Mouse (Mus musculus) heart, embryonic 16.5 days (tissue): ENCODE measurements around the gene Cdkn3. TPM values are rescaled to one million over a fixed set of nuclear protein-coding genes. Genes with fewer than 3 reads are reported as not detected.

Experiments used
- ATAC-seq: fragments of 200-750 bp; cut with Nextera tagmentation; replicated peaks from 2 replicates; pipeline ENCODE4 v1.8.0; 2017; ENCODE audit warnings: moderate number of reproducible peaks; ENCODE audit not compliant: insufficient read depth, low FRiP score; ENCODE audit errors: extremely low read depth
- H3K27ac ChIP-seq: fragments of 300-500 bp; sonication (generic); 2 replicates; pipeline ENCODE4 v1.5.1; 2014; ENCODE audit warnings: mild to moderate bottlenecking, low read length, control low read depth, moderate library complexity
- H3K27me3 ChIP-seq: fragments of 300-500 bp; sonication (generic); 2 replicates; pipeline ENCODE4 v1.6.1; 2014; ENCODE audit warnings: low read length, mixed read lengths; ENCODE audit not compliant: control insufficient read depth, insufficient read depth
- H3K36me3 ChIP-seq: fragments of 300-500 bp; sonication (generic); 2 replicates; pipeline ENCODE4 v1.6.1; 2014; ENCODE audit not compliant: control insufficient read depth, insufficient read depth
- H3K4me1 ChIP-seq: fragments of 300-500 bp; sonication (generic); 2 replicates; pipeline ENCODE4 v1.6.1; 2014; ENCODE audit warnings: low read length, mixed read lengths; ENCODE audit not compliant: control insufficient read depth, insufficient read depth
- H3K4me2 ChIP-seq: fragments of 300-500 bp; sonication (generic); 2 replicates; pipeline ENCODE4 v1.6.1; 2014; ENCODE audit warnings: low read depth, mild to moderate bottlenecking, control low read depth, low read length
- H3K4me3 ChIP-seq: fragments of 300-500 bp; sonication (generic); 2 replicates; pipeline ENCODE4 v1.5.1; 2014; ENCODE audit warnings: mild to moderate bottlenecking, control low read depth, low read length
- H3K9ac ChIP-seq: fragments of 300-500 bp; sonication (generic); 2 replicates; pipeline ENCODE4 v1.6.1; 2014; ENCODE audit warnings: low read length, control low read depth
- H3K9me3 ChIP-seq: fragments of 300-500 bp; sonication (generic); replicated peaks from 2 replicates; pipeline ENCODE4 v1.6.1; 2016; ENCODE audit warnings: low read length; ENCODE audit not compliant: control insufficient read depth
- whole genome bisulfite sequencing: fragments of 180-500 bp; shearing (Covaris S2); extraction: QIAGEN DNeasy Blood & Tissue Kit; methylation state at CpG from one replicate; pipeline ENCODE4 v1.1.7; 2014; 5-methylcytosine and 5-hydroxymethylcytosine counted together
- polyA plus RNA-seq: library from polyadenylated mRNA; unstranded; fragments of >200 nt; fragmentation: Nextera tagmentation; extraction: Ambion mirVana; gene quantifications from 2 replicates; pipeline ENCODE4 v1.2.1, GENCODE M21; 2015

Gene Cdkn3
- polyA plus RNA-seq, 1 experiment from 2014 or later: 43.0 TPM

- H3K4me2 ChIP-seq: peak overlapping the region; percentile 62
- 11% methylated on average over 8 of the region's 8 CpGs for WGBS
- peak; percentile 28; the same call in 1 of the 2 replicates for ATAC-seq
- peak overlapping the region; percentile 94 for H3K27ac ChIP-seq
- peak overlapping the region; percentile 84 for H3K4me3 ChIP-seq
- H3K9me3 ChIP-seq: no peaks in the 10 kb centered on the region
- no peaks in the 10 kb centered on the region; the same call in 1 of the 2 replicates for H3K36me3 ChIP-seq
- no peaks in the 10 kb centered on the region for H3K27me3 ChIP-seq
- H3K4me1 ChIP-seq: peaks cover 15% of the 10 kb centered on the region
- peak overlapping the region; percentile 63 for H3K9ac ChIP-seq
Measured at GRCm38 (mm10) chr14:46788505-46788901, 28.2 kb downstream of the Cdkn3 start.

GRCm38 (mm10) chr14:46790303-46790702 is 30.0 kb downstream of the Cdkn3 start:
- no peak overlapping the region for H3K9ac ChIP-seq
- H3K4me2 ChIP-seq: no peak overlapping the region
- peaks cover 15% of the 10 kb centered on the region for H3K4me1 ChIP-seq
- ATAC-seq: no peak
- no peaks in the 10 kb centered on the region for H3K27me3 ChIP-seq
- no peaks in the 10 kb centered on the region for H3K9me3 ChIP-seq
- WGBS: 80% methylated on average over 4 of the region's 4 CpGs
- H3K4me3 ChIP-seq: no peak overlapping the region
- no peaks in the 10 kb centered on the region for H3K36me3 ChIP-seq
- no peak overlapping the region for H3K27ac ChIP-seq

GRCm38 (mm10) chr14:46790723-46791122 is 30.4 kb downstream of the Cdkn3 start:
- Histone ChIP-seq H3K4me3 (no peak overlapping the region), H3K27me3 (no peaks in the 10 kb centered on the region), H3K4me1 (peaks cover 15% of the 10 kb centered on the region), H3K27ac (no peak overlapping the region), H3K36me3 (no peaks in the 10 kb centered on the region), H3K9me3 (no peaks in the 10 kb centered on the region), H3K9ac (no peak overlapping the region), H3K4me2 (no peak overlapping the region)
- no peak for ATAC-seq
- WGBS: 88% methylated on average over 6 of the region's 6 CpGs

DNA sequence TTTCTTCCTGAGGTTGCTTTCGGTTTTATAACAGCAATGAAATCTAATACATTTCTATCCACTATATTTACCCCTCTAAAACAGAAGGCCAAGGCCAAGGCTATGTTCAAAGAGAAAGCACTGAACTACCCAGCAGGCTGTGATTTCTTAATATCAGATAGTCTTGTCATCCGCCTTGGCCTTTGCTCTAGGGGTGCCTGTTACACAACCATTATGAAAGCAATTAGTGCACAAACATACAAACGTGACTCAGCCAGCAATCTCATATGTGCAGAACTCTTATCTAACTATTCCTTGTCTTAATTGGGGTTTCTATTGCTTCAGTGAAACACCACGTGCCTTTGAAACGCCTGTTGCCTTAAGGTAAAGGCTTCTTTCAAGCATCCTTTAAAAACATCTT is 33.8 kb downstream of the Cdkn3 start:
- no peak for ATAC-seq
- no peak overlapping the region for H3K9ac ChIP-seq
- H3K4me2 ChIP-seq: no peak overlapping the region
- H3K4me3 ChIP-seq: no peak overlapping the region
- H3K9me3 ChIP-seq: no peaks in the 10 kb centered on the region
- H3K27me3 ChIP-seq: no peaks in the 10 kb centered on the region
- 88% methylated on average over 5 of the region's 5 CpGs for WGBS
- no peaks in the 10 kb centered on the region for H3K4me1 ChIP-seq
- H3K27ac ChIP-seq: no peak overlapping the region
- H3K36me3 ChIP-seq: no peaks in the 10 kb centered on the region

- WGBS: 60% methylated on average over 3 of the region's 3 CpGs
- Histone ChIP-seq H3K4me2 (no peak overlapping the region), H3K27me3 (no peaks in the 10 kb centered on the region), H3K4me3 (no peak overlapping the region), H3K4me1 (no peaks in the 10 kb centered on the region), H3K27ac (no peak overlapping the region), H3K36me3 (peaks cover 2% of the 10 kb centered on the region; the same call in 1 of the 2 replicates), H3K9ac (no peak overlapping the region), H3K9me3 (no peaks in the 10 kb centered on the region)
- no peak for ATAC-seq
Measured at GRCm38 (mm10) chr14:46800684-46801345, 40.5 kb downstream of the Cdkn3 start.

DNA sequence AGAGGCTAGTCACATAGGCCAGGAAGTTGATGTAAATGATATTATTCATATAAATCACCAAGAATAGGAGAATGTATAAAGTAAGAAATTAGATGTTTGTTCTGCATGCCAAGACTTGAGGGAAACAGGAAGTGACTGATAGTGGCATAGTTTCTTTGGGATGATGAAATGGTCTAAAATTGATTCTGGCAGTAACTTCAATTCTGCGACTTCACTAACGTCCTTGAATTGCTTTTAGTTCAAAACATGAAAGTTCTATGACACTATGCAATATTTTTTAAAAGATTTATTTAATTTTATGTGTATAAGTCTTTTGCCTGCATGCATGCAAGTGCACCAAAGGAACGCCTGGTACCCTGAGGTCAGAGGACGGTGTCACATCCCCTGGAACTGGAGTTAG is 42.9 kb downstream of the Cdkn3 start:
- no peaks in the 10 kb centered on the region for H3K4me1 ChIP-seq
- ATAC-seq: no peak
- H3K9ac ChIP-seq: no peak overlapping the region
- no peak overlapping the region for H3K4me2 ChIP-seq
- WGBS: 79% methylated on average over 4 of the region's 4 CpGs
- H3K4me3 ChIP-seq: no peak overlapping the region
- no peaks in the 10 kb centered on the region for H3K27me3 ChIP-seq
- H3K9me3 ChIP-seq: no peaks in the 10 kb centered on the region
- H3K27ac ChIP-seq: no peak overlapping the region
- peaks cover 2% of the 10 kb centered on the region; the same call in 1 of the 2 replicates for H3K36me3 ChIP-seq

DNA sequence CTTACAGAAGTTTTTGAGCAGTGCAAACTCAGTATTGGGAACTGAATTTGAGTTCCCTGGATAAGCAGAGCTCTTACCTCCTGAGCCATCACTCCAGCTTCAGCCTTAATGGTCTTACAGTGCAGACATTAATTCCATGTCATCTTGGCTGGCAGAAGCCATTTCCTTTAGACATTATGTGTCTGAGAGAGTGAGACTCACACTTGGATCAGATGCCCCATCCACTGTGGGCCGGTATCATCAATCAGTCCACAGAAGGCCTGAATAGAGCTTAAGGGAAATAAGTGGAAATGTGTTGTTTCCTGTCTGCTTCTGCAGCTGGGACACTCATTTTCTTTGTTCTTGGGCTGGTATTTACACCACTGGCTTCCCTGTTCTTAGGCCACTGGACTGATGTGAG is 43.5 kb downstream of the Cdkn3 start:
- H3K4me2 ChIP-seq: no peak overlapping the region
- 63% methylated on average over 1 of the region's 1 CpGs for WGBS
- no peaks in the 10 kb centered on the region for H3K9me3 ChIP-seq
- no peak overlapping the region for H3K9ac ChIP-seq
- no peaks in the 10 kb centered on the region; the same call in 1 of the 2 replicates for H3K4me1 ChIP-seq
- H3K27me3 ChIP-seq: no peaks in the 10 kb centered on the region
- H3K27ac ChIP-seq: no peak overlapping the region
- H3K4me3 ChIP-seq: no peak overlapping the region
- ATAC-seq: no peak
- H3K36me3 ChIP-seq: peaks cover 2% of the 10 kb centered on the region; the same call in 1 of the 2 replicates

DNA sequence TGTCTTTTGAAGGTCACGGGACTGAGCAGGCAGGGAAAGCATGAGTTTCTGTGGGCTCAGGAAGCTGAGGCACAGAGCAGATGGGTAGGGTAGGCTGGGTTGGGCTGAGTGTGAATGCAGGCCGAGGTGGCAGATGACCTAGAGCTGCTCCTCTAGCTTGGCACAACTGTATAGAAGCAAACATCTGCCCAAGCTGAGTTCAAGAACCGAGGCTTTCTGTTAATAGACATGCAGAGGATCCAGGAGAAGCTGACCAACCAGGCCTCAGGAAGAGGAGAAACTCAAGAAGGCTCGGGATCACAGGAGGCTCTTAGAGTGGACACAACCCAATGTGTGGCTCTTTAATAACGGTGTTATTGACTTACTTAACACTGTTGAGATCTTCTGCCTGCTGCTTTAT is 45.8 kb downstream of the Cdkn3 start:
- Histone ChIP-seq H3K27ac (no peak overlapping the region), H3K9me3 (no peaks in the 10 kb centered on the region), H3K4me3 (no peak overlapping the region), H3K4me2 (no peak overlapping the region), H3K9ac (no peak overlapping the region), H3K27me3 (no peaks in the 10 kb centered on the region), H3K4me1 (no peaks in the 10 kb centered on the region; the same call in 1 of the 2 replicates), H3K36me3 (peaks cover 6% of the 10 kb centered on the region)
- no peak for ATAC-seq
- 81% methylated on average over 5 of the region's 5 CpGs for WGBS

- H3K4me2 ChIP-seq: no peak overlapping the region
- peaks cover 13% of the 10 kb centered on the region for H3K36me3 ChIP-seq
- H3K4me3 ChIP-seq: no peak overlapping the region
- H3K27me3 ChIP-seq: no peaks in the 10 kb centered on the region
- WGBS: 77% methylated on average over 3 of the region's 3 CpGs
- H3K27ac ChIP-seq: no peak overlapping the region
- H3K9me3 ChIP-seq: no peaks in the 10 kb centered on the region
- H3K9ac ChIP-seq: no peak overlapping the region
- no peak for ATAC-seq
- H3K4me1 ChIP-seq: no peaks in the 10 kb centered on the region; the same call in 1 of the 2 replicates
Measured at GRCm38 (mm10) chr14:46807927-46808326, 47.6 kb downstream of the Cdkn3 start.
